Mouse (Mus musculus): ENCODE data around the gene Trmt1.

GRCm38 (mm10) chr8:84643019-84643418 lies 43.1 kb upstream of the Trmt1 start:
- TF ChIP-seq CTCF (IDR thresholded peaks at IDR 0.05; ENCODE audit: control insufficient read depth, insufficient read depth, insufficient replicate concordance, low read depth, low read length) (no peak), POLR2A (IDR thresholded peaks at IDR 0.05; ENCODE audit: control insufficient read depth, low read depth, low read length) (no peak)
